Mouse (Mus musculus): ENCODE data around the gene Gm20518. TPM values are rescaled to one million over a fixed set of nuclear protein-coding genes. Genes with fewer than 3 reads are reported as not detected.
A peak's percentile ranks its signal among the peaks of the same experiment; 100 is the strongest.

Gm20518 gene
- total and polyA plus RNA-seq, 2 experiments from 2014 or later, result 0.07 to 0.76 TPM

DNA sequence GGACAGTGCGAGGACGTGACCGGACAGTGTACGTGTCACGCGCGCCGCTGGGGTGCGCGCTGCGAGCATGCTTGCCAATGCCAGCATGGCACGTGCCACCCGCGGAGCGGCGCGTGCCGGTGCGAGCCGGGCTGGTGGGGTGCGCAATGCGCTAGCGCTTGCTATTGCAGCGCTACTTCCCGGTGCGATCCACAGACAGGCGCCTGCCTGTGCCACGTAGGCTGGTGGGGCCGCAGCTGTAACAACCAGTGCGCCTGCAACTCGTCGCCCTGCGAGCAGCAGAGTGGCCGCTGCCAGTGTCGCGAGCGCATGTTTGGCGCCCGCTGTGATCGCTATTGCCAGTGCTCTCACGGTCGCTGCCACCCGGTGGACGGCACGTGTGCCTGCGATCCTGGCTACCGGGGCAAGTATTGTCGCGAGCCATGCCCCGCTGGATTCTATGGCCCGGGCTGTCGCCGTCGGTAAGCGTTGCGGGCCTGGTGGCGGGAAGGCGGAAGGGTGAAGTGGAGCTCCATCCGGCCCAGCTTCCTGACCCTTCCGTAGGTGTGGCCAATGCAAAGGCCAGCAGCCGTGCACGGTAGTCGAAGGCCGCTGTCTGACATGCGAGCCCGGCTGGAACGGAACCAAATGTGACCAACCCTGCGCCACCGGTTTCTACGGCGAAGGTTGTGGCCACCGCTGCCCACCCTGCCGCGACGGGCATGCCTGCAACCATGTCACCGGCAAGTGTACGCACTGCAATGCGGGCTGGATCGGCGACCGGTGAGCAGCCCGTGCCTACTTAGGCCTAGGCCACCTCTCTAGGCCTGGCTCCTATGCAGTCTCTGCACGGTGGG lies 88.4 kb downstream of the Gm20518 start:
- no peaks in the 10 kb centered on the region for H3K9me3 ChIP-seq (ENCODE audit: low read length)
- peak overlapping the region; percentile 45 for H3K9ac ChIP-seq
- H3K4me1 ChIP-seq (ENCODE audit: insufficient read depth), result peaks cover 23% of the 10 kb centered on the region; the same call in 1 of the 2 replicates
- peak; percentile 44 for ATAC-seq
- H3K27ac ChIP-seq (ENCODE audit: low read depth, low read length), result no peak overlapping the region
- H3K27me3 ChIP-seq (ENCODE audit: insufficient read depth, low read length), result peaks cover 68% of the 10 kb centered on the region
- peak; percentile 25; the same call in 1 of the 2 replicates for TF ChIP-seq CTCF (IDR thresholded peaks at IDR 0.05; ENCODE audit: low read depth)
- DNase-seq, result peak; percentile 72
- H3K36me3 ChIP-seq (ENCODE audit: insufficient read depth), result no peaks in the 10 kb centered on the region
- 2% methylated on average over 81 of the region's 83 CpGs for WGBS
- peak overlapping the region; percentile 59 for H3K4me2 ChIP-seq (ENCODE audit: low read depth)
- peak overlapping the region; percentile 41 for H3K4me3 ChIP-seq (ENCODE audit: low read depth, low read length)

DNA sequence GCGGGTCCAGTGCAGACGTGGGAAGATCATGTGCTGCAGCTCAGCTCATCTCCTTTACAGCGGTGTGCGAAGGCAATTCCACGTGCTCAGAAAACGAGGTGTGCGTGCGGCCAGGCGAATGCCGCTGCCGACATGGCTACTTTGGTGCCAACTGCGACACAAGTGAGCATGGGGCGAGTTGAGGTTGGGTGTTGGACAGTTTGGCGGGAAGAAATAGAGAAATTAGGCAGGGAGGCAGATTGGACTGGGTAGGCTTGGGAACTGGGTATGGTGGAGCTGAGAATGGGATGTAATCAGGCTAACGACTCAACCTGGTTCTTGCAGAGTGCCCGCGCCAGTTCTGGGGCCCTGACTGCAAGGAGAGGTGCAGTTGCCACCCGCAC lies 89.0 kb downstream of the Gm20518 start:
- Histone ChIP-seq H3K36me3 (ENCODE audit: insufficient read depth) (no peaks in the 10 kb centered on the region), H3K27ac (ENCODE audit: low read depth, low read length) (no peak overlapping the region), H3K4me3 (ENCODE audit: low read depth, low read length) (peak overlapping the region; percentile 41), H3K27me3 (ENCODE audit: insufficient read depth, low read length) (peaks cover 70% of the 10 kb centered on the region), H3K9ac (peak overlapping the region; percentile 45), H3K9me3 (ENCODE audit: low read length) (no peaks in the 10 kb centered on the region), H3K4me2 (ENCODE audit: low read depth) (peak overlapping the region; percentile 59), H3K4me1 (ENCODE audit: insufficient read depth) (peaks cover 19% of the 10 kb centered on the region; the same call in 1 of the 2 replicates)
- DNase-seq (no peak), ATAC-seq (no peak)
- 3% methylated on average over 18 of the region's 18 CpGs for WGBS
- no peak for TF ChIP-seq CTCF (IDR thresholded peaks at IDR 0.05; ENCODE audit: low read depth)

DNA sequence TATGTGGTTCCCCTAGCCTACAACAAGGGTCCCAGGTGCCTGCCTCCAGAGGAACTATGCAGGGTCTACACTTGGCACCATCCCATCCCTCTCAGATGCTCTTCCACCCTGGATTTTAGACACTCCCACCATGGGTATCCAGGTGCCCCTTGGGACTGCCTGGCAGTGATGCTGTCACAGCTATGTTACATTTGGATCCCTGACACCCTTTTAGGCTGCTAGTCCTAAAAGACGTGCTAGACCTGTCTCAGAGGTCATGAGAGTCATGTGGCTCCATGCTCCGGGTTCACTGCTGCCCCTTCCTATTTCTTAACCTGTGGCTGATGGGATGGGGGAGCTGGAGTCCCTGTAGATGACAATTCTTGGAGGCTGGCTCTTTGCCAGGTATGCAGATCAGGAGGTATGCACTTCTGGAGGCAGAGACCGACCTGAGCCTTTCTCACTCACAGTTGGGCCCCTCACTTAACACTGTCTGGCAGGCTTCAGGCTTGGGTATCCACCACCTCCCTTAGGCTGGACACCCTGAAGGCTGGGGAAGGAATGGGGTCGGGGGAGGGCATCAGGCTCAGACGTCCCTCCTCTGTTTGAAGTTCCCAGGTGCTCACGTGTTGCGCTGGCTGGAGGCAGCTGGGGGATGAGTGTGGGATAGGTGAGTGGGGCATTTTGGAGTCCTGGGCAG lies 89.6 kb downstream of the Gm20518 start:
- H3K27ac ChIP-seq (ENCODE audit: low read depth, low read length), result no peak overlapping the region
- no peak for ATAC-seq
- H3K36me3 ChIP-seq (ENCODE audit: insufficient read depth), result no peaks in the 10 kb centered on the region
- H3K9ac ChIP-seq, result no peak overlapping the region
- WGBS, result 4% methylated on average over 7 of the region's 7 CpGs
- no peak overlapping the region for H3K4me2 ChIP-seq (ENCODE audit: low read depth)
- no peak overlapping the region for H3K4me3 ChIP-seq (ENCODE audit: low read depth, low read length)
- no peaks in the 10 kb centered on the region for H3K9me3 ChIP-seq (ENCODE audit: low read length)
- peaks cover 71% of the 10 kb centered on the region for H3K27me3 ChIP-seq (ENCODE audit: insufficient read depth, low read length)
- DNase-seq, result no peak
- TF ChIP-seq CTCF (IDR thresholded peaks at IDR 0.05; ENCODE audit: low read depth), result no peak
- peaks cover 20% of the 10 kb centered on the region; the same call in 1 of the 2 replicates for H3K4me1 ChIP-seq (ENCODE audit: insufficient read depth)

DNA sequence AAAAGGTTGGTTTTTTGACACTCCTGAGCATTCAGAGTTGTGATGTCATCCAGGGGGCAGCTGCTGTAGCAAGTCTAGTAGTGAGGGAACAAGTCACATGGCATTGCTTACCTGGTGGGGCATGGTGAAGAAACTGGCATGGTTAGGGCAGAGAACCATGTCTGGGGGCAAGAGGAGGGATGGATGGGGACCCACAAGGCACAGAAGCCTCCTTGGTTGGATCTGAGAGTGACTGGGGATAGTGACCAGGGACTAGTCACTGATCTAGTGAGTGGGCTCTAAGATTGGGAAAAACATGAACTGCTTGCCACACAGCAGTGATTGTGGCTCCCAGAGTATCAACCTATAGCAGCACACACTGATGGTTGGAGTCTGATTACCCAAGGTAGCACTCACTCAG lies 91.9 kb downstream of the Gm20518 start:
- peaks cover 14% of the 10 kb centered on the region; the same call in 1 of the 2 replicates for H3K4me1 ChIP-seq (ENCODE audit: insufficient read depth)
- H3K27me3 ChIP-seq (ENCODE audit: insufficient read depth, low read length), result peaks cover 67% of the 10 kb centered on the region
- no peaks in the 10 kb centered on the region for H3K9me3 ChIP-seq (ENCODE audit: low read length)
- no peak for TF ChIP-seq CTCF (IDR thresholded peaks at IDR 0.05; ENCODE audit: low read depth)
- no peaks in the 10 kb centered on the region for H3K36me3 ChIP-seq (ENCODE audit: insufficient read depth)
- no peak overlapping the region for H3K4me3 ChIP-seq (ENCODE audit: low read depth, low read length)
- H3K9ac ChIP-seq, result no peak overlapping the region
- ATAC-seq (no peak), DNase-seq (no peak)
- no peak overlapping the region for H3K27ac ChIP-seq (ENCODE audit: low read depth, low read length)
- no peak overlapping the region for H3K4me2 ChIP-seq (ENCODE audit: low read depth)

DNA sequence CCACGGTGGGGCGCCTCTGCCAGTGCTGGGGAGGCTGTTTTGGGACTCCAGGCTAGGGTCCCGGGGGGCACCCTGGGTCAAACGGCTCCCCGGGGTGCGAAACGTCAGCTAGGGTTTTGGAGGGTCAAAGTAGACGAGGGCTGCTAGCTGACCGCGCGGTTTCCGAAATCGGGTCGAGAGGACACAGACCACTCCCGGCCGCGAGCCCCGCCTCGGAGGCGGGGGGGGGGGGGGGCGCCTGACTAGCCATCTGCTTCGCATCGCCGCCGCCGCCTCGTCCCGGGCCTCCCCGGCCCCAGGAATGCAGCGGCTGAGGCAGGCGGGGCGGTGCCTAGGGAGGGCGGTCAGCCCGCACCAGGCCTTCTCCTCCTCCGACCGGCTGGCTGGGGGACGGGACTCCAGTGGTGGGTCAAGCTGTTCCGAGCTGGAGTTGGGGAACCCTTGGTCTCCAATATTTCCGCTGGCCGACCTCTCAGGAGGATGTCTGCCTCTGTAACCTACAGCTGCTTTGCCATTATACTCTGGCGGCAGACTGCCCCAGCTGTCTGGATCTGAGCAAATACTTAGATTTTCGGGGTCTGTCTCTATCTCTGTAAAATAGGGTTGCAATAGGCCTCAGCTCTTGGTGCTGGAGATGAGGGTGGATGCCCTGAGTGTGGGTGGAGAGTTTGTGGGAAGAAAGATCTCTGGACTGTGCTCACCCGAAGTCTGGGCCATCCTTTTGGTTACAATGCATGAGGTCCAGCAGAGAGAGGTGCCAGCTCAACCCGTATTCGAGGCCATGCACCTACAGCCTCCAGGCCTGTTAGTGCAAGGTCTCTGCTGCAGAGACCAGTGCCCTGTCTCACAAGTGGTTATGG lies 92.9 kb downstream of the Gm20518 start:
- Histone ChIP-seq H3K9ac (no peak overlapping the region), H3K4me1 (ENCODE audit: insufficient read depth) (peaks cover 14% of the 10 kb centered on the region; the same call in 1 of the 2 replicates), H3K4me2 (ENCODE audit: low read depth) (peak overlapping the region; percentile 90), H3K27me3 (ENCODE audit: insufficient read depth, low read length) (peaks cover 57% of the 10 kb centered on the region), H3K36me3 (ENCODE audit: insufficient read depth) (no peaks in the 10 kb centered on the region), H3K9me3 (ENCODE audit: low read length) (no peaks in the 10 kb centered on the region), H3K4me3 (ENCODE audit: low read depth, low read length) (peak overlapping the region; percentile 41), H3K27ac (ENCODE audit: low read depth, low read length) (no peak overlapping the region)
- DNase-seq (no peak), ATAC-seq (no peak)
- 9% methylated on average over 40 of the region's 45 CpGs for WGBS
- TF ChIP-seq CTCF (IDR thresholded peaks at IDR 0.05; ENCODE audit: low read depth), result no peak

DNA sequence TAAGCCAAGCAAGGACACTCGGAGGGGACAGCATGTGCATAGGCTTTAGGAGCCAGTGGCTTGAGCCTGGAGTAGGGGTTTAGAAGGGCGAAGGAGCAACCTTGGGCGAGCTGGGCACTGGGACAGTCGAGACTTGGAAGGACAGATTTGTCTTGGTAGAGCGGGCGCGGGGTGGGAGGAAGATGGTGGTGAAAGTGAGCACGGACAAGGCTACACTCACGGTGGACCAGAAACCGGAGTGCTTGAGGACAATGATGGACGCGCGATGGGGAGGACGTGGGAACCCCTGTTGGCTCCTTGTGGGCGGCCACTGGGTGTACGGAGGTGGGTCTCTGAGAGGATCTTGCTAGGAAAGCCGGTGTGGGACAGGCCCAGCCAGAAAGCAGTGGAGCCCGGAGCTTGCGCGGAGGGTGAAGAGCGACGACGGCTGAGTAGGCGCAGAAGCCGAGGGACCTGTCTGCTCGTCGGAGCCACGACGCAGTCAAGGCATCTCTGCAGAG lies 93.6 kb downstream of the Gm20518 start:
- peaks cover 50% of the 10 kb centered on the region for H3K27me3 ChIP-seq (ENCODE audit: insufficient read depth, low read length)
- H3K9me3 ChIP-seq (ENCODE audit: low read length), result no peaks in the 10 kb centered on the region
- peaks cover 5% of the 10 kb centered on the region; the same call in 1 of the 2 replicates for H3K36me3 ChIP-seq (ENCODE audit: insufficient read depth)
- H3K4me2 ChIP-seq (ENCODE audit: low read depth), result peak overlapping the region; percentile 90
- 0 out of 2 replicates have a peak overlapping the region, but pooled peaks have one; percentile 47 for H3K9ac ChIP-seq
- TF ChIP-seq CTCF (IDR thresholded peaks at IDR 0.05; ENCODE audit: low read depth), result no peak
- 6% methylated on average over 29 of the region's 29 CpGs for WGBS
- peaks cover 7% of the 10 kb centered on the region; the same call in 1 of the 2 replicates for H3K4me1 ChIP-seq (ENCODE audit: insufficient read depth)
- H3K4me3 ChIP-seq (ENCODE audit: low read depth, low read length), result peak overlapping the region; percentile 41
- H3K27ac ChIP-seq (ENCODE audit: low read depth, low read length), result no peak overlapping the region
- peak; percentile 29 for DNase-seq
- no peak for ATAC-seq

Measured in forebrain, postnatal 0 days (tissue).